Mouse (Mus musculus): Measurements from ENCODE around the gene Clip3.
A peak's percentile ranks its signal among the peaks of the same experiment; 100 is the strongest.

Gene Clip3

DNA sequence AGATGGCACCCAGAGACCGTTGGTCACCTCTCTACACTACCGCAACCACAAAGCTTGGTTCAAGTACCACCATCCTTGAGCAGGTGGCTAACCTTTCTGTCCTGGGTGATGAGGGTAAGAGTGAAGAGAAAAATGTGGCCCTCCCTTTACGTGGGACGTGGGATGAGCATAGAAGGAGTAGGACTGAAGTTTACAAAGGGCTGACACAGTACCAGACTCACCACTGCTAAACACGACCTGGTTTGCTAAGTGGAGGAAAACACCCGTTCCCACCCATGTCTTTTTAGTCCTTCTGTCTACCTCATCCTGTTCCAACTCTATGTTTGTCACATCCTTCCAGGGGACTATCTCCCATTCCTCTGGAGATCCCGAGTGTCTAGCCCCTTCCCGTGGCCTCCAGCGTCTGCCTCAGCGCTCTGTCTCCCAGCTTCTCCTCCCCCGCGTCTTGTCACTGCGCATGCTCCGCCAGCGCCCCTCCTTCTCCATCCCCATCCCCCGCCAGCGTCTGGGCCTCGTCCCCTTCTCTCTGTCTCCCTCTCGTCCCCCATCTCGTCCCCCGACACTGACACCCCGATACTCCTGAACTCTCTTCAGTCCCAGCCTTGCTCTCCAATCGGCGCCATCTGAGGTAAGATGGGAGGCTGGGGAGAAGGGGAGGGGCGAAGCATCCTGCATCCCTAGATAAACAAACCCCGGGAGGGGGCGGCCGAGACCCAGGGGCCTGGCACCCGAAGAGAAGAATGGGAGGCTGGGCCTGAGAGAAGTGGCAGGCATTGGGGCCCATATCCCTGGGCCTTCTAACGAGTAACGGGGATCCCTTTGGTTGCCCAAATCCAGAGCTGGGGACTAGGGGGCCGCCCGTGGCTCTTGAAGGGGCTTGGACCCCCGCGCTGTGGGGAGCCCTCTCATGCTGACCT, at the start of gene Clip3:
Gene Clip3 (plus strand): TSS at position 514 of the 917 bp plus-strand sequence.
- peak; percentile 90 for DNase-seq

DNA sequence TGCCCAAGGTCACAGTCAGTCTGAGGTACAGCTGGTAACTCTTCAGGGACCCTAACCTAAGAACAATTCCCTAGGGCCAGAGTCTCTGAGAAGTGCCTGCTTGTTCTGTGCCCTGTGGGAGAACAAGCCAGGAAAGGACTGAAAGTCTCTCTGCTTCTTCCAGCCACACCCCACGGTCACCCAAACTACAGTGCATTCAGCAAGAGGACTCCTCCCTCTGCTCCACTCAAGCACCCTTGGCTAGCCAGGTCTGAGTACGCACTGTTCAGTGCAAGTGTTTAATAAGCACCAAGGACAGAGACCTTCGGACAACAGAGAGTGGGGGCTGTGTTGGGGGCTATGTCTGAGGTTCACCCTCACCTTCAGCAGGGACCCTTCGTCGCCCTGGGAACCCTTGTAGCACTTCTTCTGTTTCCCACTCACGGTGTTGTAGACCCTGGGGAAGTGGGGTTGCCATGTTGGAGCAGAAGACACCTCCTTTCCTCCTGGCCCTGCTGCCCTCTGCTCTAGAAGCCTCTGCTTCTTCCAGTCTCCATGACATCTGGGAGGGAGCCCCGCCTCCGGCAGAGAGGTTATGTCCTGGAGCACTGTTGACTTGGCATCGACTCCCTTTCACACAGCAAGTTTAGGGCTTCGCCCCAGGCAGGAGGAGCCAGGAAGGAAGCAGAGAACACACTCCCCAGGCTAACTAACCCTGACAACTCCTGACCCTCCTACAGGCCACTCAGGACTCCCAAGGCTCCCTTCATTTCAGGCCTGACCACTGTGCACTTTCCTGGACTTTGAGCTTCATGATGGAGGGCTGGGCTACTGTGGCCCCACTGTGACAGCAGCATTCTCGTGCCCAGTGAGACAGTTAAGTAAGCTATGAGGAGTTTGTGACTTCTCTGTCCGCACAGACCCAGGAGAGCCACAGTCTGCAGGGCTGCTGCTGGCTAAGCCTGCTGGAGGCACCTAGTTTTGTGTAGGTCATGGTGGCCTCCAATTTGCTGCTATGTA, 39.3 kb upstream of the Clip3 start:
- DNase-seq = no peak

DNA sequence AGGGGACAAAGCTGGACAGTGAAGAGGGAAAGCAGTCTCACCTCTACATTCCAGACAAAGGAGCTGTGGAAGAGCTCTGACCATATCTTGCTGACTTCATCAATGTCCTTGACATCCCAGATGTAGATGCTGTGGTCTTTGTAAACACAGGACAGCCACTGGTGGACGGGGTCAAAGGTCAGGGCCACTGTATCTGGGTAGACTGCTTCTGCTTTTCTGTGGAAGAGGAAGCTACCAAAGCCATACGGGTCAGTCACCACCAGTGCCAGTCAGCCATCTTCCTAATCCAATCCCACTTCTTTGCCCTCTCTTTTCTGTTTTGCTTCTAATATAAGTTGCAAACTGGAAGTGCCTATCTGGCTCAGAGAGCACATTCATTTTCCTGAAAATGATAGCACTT, 26.5 kb upstream of the Clip3 start:
- DNase-seq = no peak

DNA sequence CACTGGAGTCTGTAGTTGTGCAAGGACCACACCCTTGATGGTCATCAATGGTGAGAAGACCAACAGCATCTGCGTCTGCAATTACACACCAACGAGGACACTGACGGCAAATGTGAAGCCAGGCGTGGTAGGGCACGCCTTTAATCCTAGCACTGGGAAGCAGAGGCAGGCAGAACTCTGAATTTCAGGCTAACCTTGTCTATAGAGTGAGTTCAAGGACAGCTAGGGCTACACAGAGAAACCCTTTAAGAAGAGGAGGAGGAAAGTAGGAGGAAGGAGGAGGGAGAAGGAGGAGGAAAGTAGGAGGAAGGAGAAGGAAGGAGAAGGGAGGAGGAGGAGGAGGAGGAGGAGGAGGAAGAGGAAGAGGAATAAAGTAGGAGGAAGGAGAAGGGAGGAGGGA, 26.0 kb upstream of the Clip3 start:
- DNase-seq = no peak

DNA sequence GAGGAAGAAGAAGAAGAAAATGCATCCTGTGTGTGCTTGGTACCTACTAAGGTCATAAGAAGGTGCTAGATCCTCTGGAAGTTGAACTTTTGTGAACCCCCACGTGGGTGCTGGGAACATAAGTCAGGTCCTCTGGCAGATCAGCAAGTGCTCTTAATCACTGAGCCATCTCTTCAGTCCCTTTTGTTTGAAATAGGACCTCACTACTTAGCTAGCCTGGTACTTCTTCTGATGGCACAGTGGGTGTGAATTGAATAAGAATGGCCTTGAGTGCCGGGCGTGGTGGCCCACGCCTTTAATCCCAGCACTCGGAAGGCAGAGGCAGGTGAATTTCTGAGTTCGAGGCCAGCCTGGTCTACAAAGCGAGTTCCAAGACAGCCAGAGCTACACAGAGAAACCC, 25.6 kb upstream of the Clip3 start:
- DNase-seq = no peak

DNA sequence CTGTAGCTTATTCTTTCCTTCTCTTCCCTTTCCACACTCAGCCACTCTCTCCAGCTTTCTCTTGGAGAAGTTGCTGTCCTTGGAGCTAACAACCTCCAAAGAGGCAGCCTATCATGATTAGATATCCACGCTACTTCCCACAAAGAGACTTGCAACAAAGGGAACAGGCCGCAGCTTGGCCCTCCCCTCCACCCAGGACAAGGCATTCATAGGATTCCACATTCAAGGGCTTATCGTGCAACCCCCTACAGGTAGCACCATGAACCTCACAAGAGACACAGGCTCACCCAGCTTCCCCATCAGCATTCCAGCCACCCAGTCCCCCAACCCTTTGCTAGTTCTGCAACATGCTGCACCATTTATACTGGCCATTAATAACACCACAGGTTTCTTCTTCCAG, 24.7 kb upstream of the Clip3 start:
- no peak for DNase-seq

DNA sequence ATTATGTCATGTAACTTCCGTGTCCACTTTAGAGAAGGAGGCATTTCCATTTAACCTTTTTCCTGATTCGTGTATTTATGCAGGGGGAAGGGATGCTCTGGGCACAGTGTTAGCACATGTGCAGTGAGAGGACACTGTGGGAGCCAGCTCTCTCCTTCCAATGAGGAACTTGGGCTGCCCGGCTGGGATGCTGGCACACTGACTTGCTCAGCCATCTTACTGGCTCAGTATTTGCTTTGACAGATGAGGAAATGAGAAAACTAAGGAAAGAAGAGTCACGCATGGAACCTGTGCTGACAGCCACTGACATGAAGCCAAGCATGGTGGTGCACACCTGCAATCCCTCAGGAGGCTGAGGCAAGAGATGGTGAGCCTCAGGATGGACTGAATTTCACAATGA, 21.9 kb upstream of the Clip3 start:
- no peak for DNase-seq

DNA sequence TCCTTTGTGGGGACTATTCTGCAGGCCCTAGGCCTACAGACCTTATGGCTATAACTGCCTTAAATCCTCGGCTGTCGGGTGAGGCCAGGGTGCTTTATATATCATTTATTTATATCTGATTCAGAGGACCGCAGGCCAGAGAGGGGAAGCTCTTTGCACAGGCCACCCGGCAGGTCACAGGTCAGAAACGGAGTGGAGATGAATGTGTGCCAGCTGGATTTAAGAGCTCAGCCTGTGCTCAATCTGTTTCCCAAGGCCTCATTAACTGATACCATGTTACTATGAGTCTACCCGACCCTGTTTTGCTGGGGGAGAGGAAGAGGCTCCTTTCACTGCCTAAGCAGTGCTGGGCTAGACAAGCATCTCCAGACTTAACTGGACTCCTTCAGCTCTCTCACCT, 17.1 kb upstream of the Clip3 start:
- DNase-seq = no peak

DNA sequence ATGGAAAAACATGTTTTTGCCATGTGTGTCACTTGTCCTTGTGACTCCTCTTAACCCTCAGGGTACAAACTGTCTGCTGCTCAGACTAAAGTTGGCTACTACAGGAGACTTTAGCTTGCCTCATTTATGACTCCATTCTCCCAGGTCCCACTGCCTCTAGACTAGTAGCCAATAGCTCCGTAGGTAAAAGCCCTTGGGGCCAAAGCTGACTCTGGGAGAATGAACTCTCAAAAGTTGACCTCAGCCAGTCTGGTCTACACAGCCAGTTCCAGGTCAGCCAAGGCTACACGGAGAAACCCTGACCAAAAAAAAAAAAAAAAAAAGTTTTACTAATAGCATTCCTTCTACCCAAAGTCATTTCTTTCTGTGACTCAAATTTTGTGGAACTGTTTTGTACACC, 12.6 kb upstream of the Clip3 start:
- DNase-seq = no peak

DNA sequence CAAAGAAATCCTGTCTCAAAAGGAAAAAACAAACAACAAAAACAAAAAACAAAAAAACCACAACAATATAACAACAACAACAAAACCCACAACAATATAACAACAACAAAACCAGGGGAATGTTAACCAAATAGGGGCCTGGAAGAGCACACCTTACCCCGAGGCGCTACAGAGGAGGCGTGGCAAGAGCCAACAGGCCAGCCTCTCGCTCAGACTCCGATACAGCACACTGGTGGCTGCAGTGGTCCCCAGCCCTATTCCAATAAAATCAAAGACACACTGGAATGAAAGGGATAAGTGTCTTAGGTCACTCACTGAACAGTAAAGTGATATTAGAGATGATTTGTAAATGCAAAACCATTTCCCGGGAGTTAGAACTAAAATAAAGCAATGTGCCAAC, 12.0 kb upstream of the Clip3 start:
- no peak for DNase-seq

DNA sequence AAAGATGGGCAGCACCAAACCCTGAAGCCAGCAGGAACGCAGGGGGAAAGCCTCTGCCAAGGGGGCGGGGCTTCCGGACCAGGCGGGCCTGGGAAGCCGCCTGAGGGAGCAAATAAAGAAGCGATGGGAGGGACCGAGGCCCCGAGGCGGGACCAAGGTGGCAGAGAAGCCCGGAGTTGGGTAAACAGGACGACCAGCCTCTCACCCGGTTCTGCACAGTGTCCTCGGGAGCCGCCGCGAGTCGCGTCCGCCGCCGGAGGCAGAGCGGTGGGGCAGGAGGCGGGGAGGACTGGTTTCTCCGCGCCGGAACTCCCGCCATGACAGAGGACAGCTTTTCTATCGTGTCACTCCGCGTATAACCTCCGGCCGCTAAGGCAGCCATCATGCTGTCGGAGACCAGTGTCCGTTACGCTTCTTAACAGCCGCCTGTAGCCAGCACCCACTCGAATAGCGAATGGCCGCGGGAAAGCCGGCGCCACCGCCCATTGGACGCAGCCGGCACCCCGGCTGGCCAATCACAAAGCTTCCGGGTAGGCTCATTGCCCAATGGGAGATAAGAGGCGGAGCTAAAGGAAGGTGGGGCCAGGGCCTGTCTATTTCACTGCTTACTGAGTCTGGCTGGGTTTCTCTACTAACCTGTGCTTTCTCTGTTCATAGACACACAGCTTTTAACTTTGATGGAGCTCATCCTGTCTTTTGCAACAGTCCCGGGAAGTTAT, 11.4 kb upstream of the Clip3 start, which contains the start of the genes Thap8 and Wdr62:
Gene Thap8 (plus strand): TSS at position 144 of the 719 bp plus-strand sequence.
Gene Wdr62 (minus strand): TSS at position 469 of the 719 bp plus-strand sequence.
- peak; percentile 87 for DNase-seq

DNA sequence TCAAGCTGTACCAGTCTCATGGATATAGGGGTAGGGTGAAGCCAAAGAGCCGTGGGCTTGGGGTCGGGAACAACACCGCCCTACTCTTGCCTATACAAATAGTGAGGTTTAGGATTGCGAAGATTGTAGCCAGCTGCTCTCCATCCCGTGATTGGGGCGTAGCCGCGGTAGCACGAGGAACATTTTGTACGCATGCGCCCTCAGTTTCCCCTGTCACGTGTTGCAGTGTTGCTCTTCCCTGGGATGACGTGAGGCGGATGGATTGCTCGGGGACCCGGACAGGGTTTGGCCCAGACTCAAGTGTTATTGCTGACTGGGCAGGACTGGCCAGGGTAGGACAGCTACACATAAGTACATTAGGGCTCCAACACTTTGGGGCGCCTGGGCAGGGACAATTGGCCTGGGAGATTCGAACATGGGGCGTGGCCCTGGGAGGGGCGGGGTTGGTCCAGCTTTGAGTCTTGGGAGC, 10.8 kb upstream of the Clip3 start:
- DNase-seq = peak; percentile 83

DNA sequence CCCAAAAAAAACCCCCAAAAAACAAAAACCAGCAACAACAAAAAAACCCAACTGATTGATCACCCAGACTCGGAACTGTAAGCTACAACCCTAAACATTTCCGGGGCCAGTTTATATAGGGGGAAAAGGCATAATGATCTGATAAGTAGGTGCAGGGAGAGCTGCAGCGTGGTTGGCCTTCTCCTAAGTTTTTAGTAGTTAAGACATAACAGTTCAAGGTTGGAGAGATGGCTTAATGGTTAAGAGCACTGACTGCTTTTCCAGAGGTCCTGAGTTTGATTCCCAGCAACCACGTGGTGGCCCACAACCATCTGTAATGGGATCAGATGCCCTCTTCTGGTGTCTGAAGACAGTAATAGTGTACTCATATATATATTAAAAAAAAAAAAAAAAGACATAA, 10.0 kb upstream of the Clip3 start:
- DNase-seq = no peak

DNA sequence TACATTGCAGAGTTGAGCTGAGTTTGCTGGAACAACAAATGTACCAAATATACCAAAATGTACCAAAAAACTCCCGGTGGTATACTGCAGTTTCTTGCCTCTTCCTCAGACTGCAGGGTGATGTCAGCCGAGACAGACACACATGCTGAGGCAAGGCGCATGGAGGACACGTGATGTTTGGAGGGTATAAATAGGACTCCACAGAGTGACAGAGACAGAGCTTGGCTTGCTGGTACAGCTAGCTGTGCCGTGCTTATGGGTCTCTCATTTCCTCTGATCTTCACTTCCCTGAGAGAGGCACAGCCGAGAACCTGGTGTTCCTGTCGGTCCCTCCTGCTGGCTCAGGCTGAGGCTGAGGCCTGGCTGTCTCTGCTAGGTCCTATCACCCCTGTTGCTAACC, 8.8 kb upstream of the Clip3 start:
- DNase-seq = no peak

DNA sequence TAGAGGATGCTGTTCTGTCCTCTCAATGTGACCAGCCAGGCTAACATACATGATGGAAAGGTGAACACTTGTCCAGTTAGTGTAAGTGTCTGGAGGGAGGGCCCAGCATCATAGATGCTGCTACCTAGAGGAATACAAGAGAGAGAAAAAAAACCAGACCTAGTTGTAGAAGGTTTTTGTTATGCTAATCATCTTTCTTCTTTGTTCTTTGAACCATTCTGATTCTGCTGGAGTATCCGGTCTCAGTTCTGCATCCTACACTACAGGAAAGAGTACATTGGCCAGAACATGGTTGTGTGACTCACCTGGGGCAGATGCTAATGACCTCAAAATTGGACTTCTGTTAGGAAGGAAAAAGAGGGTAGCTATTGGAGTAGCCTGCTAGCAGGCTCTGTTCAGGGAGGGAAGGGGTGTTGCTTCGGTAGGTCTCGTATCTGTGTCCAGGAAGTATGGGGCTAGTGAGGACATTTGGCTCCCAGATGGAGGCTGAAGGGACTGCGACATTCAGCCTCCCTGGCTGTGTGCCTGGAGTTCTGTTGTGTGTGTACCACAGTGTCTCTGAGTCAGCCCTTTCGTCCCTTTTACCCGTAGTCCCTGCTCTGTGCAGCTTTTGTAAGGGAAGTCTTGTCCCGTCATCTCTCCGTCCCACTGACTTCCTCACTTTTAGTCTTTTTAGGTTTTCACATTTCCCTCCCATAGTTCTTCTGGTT, 4.7 kb upstream of the Clip3 start:
- no peak for DNase-seq

DNA sequence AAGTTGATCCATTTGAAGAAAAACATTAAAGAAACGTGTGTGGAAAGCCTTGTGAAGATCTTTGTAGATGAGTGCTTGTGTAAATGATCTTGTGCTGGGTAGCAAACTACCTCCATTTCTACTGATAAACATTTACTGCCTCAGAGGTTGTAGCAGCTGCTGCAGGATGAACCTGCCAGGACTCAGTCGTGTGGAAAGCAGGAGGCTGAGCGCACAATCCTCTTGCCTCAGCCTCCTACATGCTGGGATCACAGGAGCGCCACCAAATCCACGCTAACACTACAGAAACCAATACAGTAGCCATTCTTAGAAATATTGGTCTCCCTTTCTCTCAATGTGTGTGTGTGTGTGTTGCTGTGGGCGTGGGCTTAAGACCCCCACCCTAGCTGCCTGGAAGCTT, 3.5 kb upstream of the Clip3 start:
- no peak for DNase-seq

DNA sequence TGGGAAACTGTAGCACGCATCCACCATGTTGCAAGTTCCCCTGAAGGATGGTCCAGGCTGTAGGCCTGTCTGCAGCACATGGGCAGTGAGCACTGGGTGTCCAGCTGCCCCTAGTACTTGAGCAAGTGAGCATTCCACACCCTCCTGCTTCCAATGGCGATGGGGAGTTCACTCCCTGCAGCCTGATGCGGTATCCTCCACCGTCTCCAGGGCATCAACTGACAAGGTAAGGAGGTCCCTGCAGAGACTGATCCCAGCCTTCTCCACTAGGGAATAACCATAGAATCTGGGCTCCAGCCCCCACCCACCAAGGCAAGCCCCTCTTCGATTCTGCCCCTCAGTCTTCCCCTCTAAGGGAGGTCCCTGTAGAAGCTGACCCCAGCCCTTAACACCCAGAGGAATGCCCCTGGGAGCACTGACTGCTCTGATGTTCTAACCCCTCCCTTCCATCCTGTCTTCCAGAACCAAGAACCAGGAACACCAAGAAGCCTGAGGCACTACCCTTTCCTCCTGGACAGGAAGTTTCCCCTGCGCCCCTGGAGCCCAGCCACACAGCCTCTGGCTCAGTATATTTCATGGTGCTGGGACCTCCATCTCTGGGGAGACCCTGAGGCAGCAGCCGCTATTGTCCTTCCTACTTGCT, 2.3 kb upstream of the Clip3 start:
- DNase-seq = no peak

DNA sequence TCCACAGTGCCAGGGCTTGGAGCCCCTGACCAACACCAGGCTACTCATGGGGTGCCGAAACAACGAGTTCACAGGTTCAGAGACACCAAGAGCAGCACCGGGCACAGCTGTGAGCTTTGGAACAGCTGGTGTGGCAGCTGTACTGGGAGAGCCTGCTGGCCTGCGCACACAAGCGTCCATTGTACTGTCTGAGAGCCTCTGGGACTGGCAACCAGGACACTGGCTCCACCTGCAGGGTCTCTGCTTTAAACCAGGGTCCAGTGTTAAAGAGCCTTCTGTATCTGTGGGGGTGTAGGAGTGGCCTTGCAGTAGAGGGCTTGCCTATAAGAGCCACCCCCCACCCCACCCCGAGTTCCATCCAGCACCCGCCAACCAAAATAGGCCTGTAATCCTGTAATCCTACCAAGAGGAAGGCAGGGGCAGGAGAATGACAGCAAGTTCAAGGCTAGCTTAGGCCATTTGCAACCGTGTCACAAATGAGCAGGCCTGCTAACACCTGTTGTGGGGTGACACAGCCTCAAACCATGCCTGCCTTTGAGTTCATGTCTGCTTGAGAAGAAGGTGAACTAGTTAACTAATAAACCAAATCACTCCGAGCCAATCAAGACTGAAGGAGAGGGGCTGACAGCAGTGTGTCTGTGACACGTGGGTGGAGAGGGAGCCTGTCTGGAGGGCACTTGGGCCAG, 1.7 kb upstream of the Clip3 start:
- no peak for DNase-seq

DNA sequence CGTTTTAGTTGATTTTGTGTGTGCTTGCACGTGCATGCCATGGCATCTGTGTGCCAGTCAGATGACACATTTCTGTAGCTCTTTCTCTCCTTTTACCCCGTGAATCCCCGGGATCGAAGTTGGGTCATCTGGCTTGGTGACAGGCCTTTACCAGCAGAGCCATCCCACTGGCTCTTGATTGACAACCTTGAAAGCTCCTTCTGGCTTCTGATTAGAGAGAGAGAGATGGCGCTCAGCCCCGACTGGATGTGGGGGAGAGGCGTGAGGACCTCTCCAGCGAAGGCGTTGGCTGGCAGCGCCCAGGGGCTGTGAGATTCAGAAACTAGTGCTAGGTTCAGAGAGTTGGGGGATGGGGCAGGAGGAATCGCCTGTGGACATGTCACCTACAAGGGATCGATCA, 2.3 kb downstream of the Clip3 start:
- no peak for DNase-seq

DNA sequence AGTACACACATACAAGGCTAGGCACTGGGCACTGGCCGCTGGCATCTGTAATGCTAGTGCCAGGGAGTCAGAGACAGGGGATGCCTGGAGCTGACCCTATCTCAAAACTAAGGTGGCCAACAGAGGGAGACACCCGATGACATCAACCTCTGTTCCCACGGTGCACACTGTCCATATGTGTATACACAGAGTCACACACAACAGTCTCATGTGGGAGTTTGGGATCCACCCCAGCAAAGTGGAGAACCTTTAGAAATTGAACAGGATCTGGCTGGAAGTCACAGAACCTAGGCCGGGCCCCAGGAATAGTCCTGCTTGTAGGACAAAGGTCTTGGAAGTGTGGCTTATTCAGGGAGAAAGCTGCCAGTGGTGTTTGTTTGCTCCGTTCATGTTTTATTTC, 2.8 kb downstream of the Clip3 start:
- DNase-seq = no peak

DNA sequence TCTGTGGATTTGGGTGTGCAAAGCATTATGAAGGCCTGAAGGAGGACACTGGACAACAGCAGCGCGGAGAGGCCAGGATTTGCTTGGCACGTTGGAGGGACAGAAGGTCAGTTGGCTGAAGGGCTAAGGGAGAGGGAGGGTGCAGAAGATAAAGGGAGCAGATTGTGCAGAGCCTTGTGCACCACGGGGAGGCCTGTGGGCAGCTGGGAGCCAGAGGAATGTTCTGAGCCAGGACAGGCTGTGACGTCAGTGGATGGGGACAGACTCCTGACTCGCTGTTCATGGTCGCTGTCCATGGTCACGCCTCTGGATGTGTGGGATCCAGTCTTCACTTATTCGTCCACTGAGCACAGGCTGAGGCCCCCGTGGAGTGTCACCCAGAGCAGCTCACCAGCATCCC, 3.6 kb downstream of the Clip3 start:
- DNase-seq = no peak
